Mouse (Mus musculus) ES-Bruce4 (cell line): ENCODE measurements at regions not wholly inside any gene's neighbourhood (a gene's known extent, or its start where the extent isn't known, plus 50 kb on each side); places are given as distances from the start of the nearest gene placed in this dataset.

Experiments used
- CTCF ChIP-seq: IDR thresholded peaks from one replicate; pipeline ENCODE4 v1.8.1; 2011; ENCODE audit warnings: low read depth, low read length
- POLR2A ChIP-seq: IDR thresholded peaks from one replicate; pipeline ENCODE4 v1.8.1; 2011; ENCODE audit warnings: low read length; ENCODE audit not compliant: insufficient read depth

DNA sequence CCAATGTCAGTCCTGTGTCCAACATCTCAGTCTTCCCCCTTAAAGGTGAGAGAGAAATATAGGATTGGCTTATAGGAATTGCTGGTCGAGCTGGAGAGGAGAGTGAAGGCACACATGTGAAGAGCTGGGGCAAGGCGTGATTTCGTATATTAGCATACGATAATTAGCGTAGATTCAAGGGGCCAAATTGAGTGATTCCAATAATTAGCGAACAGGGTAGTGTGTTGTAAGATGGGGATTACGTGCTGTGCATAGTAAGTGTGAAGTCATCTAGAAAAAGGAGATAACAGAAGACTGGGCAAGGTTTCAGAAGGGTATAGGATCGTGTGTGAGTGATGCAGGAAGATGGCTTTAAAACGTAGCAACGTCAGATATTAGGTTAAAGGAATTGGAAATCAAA lies 147.6 kb upstream of the Auts2 start:
- TF ChIP-seq POLR2A (no peak), CTCF (no peak)
